Mouse (Mus musculus) hindbrain, embryonic 13.5 days (tissue): Measurements from ENCODE around the gene Pdcl. TPM values are rescaled to one million over a fixed set of nuclear protein-coding genes. Genes with fewer than 3 reads are reported as not detected.

Experiments used
- polyA plus RNA-seq: library from polyadenylated mRNA; unstranded; fragments of >200 nt; fragmentation: Nextera tagmentation; extraction: Ambion mirVana; gene quantifications from 2 replicates; pipeline ENCODE4 v1.2.1, GENCODE M21; 2015

The Pdcl gene
- polyA plus RNA-seq, 1 experiment from 2014 or later, result 77.7 TPM

Other genes starting within 250 kb of the Pdcl start
- not detected in 2 replicates for gene Olfr362, start 241.4 kb downstream of the Pdcl start, polyA plus RNA-seq
- not detected in 2 replicates for gene Olfr364-ps1, start 220.0 kb downstream of the Pdcl start, polyA plus RNA-seq
- not detected in 2 replicates for gene Olfr365, start 171.1 kb downstream of the Pdcl start, polyA plus RNA-seq
- gene Olfr366, start 147.8 kb downstream of the Pdcl start, polyA plus RNA-seq, result not detected in 2 replicates
- not detected in 2 replicates for gene Olfr368, start 32.8 kb downstream of the Pdcl start, polyA plus RNA-seq
- 23.1 and 24.6 TPM in 2 replicates for gene Rc3h2, start 63.6 kb upstream of the Pdcl start, polyA plus RNA-seq
- 8.5 and 8.7 TPM in 2 replicates for gene Zbtb26, start 83.8 kb upstream of the Pdcl start, polyA plus RNA-seq
- gene Zbtb6, start 83.8 kb upstream of the Pdcl start, polyA plus RNA-seq, result 14.1 and 15.1 TPM in 2 replicates
- gene Rabgap1, start 83.9 kb upstream of the Pdcl start, polyA plus RNA-seq, result 60.1 and 63.3 TPM in 2 replicates
- gene Gpr21, start 157.0 kb upstream of the Pdcl start, polyA plus RNA-seq, result 14.4 and 15.5 TPM in 2 replicates